Mouse (Mus musculus): Measurements from ENCODE around the gene Numa1. TPM values are rescaled to one million over a fixed set of nuclear protein-coding genes. Genes with fewer than 3 reads are reported as not detected.
"Not testable (repeated sequence)": the region's sequence is repeated elsewhere in the genome, so short reads cannot be mapped to it uniquely, and the experiment has no call there.

Gene Numa1
- polyA plus RNA-seq, 1 experiment from 2014 or later = 66.2 TPM

GRCm38 (mm10) chr7:101906696-101907095, 27.2 kb upstream of the Numa1 start:
- peaks cover 32% of the 10 kb centered on the region for H3K4me1 ChIP-seq
- no peak for ATAC-seq
- WGBS = 83% methylated on average over 8 of the region's 8 CpGs
- H3K4me2 ChIP-seq = peak overlapping the region; percentile 77
- peak overlapping the region; percentile 84 for H3K4me3 ChIP-seq
- H3K9ac ChIP-seq = peak overlapping the region; percentile 91
- peaks cover 42% of the 10 kb centered on the region for H3K36me3 ChIP-seq (ENCODE audit: poor library complexity, severe bottlenecking)
- no peak overlapping the region for H3K27ac ChIP-seq
- no peaks in the 10 kb centered on the region for H3K27me3 ChIP-seq
- peaks cover 5% of the 10 kb centered on the region; the same call in 1 of the 2 replicates for H3K9me3 ChIP-seq (replicated peaks)

- peak overlapping the region; percentile 17; the same call in 1 of the 2 replicates for H3K9ac ChIP-seq
- H3K4me1 ChIP-seq = peaks cover 32% of the 10 kb centered on the region
- H3K4me2 ChIP-seq = no peak overlapping the region
- 87% methylated on average over 4 of the region's 4 CpGs for WGBS
- no peaks in the 10 kb centered on the region for H3K9me3 ChIP-seq (replicated peaks)
- no peak overlapping the region for H3K4me3 ChIP-seq
- no peak for ATAC-seq
- H3K27ac ChIP-seq = no peak overlapping the region
- no peaks in the 10 kb centered on the region for H3K27me3 ChIP-seq
- peaks cover 46% of the 10 kb centered on the region for H3K36me3 ChIP-seq (ENCODE audit: poor library complexity, severe bottlenecking)
Observed at GRCm38 (mm10) chr7:101908367-101908766, 25.5 kb upstream of the Numa1 start.

- Histone ChIP-seq H3K4me1 (peaks cover 28% of the 10 kb centered on the region), H3K36me3 (ENCODE audit: poor library complexity, severe bottlenecking) (peaks cover 61% of the 10 kb centered on the region), H3K4me3 (no peak overlapping the region), H3K27ac (no peak overlapping the region), H3K9ac (no peak overlapping the region), H3K27me3 (no peaks in the 10 kb centered on the region), H3K9me3 (replicated peaks) (no peaks in the 10 kb centered on the region), H3K4me2 (no peak overlapping the region)
- ATAC-seq = no peak
- WGBS = 91% methylated on average over 4 of the region's 4 CpGs
Observed at GRCm38 (mm10) chr7:101910138-101910537, 23.8 kb upstream of the Numa1 start.

DNA sequence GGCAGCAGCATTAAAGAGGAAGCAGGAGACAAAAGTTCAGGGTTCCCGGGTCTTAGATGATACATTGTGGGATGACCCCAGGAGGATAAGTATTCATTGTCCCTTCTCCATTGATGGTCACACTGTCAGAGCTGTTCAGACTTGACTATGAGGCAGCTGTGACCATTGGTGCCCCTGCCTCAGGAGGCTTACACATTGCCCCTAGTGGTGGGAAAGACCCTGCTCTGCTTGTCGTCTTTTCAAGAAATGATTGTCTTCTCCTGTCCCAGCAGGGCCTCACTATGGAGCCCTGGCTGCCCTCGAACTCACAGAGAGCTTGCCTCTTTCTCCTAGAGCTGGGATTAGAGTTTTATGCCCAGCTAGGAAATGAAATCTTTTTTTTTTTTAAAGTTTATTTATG, 21.9 kb upstream of the Numa1 start:
- H3K27ac ChIP-seq = no peak overlapping the region
- H3K36me3 ChIP-seq (ENCODE audit: poor library complexity, severe bottlenecking) = peaks cover 61% of the 10 kb centered on the region
- no peaks in the 10 kb centered on the region for H3K27me3 ChIP-seq
- ATAC-seq = no peak
- H3K9me3 ChIP-seq (replicated peaks) = no peaks in the 10 kb centered on the region
- no peak overlapping the region for H3K9ac ChIP-seq
- H3K4me3 ChIP-seq = no peak overlapping the region
- WGBS = 57% methylated on average over 3 of the region's 3 CpGs
- peaks cover 17% of the 10 kb centered on the region for H3K4me1 ChIP-seq
- no peak overlapping the region for H3K4me2 ChIP-seq

- Histone ChIP-seq H3K4me3 (no peak overlapping the region), H3K9me3 (replicated peaks) (no peaks in the 10 kb centered on the region), H3K27me3 (no peaks in the 10 kb centered on the region), H3K4me2 (no peak overlapping the region), H3K27ac (no peak overlapping the region), H3K4me1 (no peaks in the 10 kb centered on the region), H3K9ac (no peak overlapping the region), H3K36me3 (ENCODE audit: poor library complexity, severe bottlenecking) (peaks cover 17% of the 10 kb centered on the region)
- 17% methylated on average over 1 of the region's 1 CpGs for WGBS
- ATAC-seq = peak; percentile 81
Observed at GRCm38 (mm10) chr7:101918071-101918470, 15.8 kb upstream of the Numa1 start.

DNA sequence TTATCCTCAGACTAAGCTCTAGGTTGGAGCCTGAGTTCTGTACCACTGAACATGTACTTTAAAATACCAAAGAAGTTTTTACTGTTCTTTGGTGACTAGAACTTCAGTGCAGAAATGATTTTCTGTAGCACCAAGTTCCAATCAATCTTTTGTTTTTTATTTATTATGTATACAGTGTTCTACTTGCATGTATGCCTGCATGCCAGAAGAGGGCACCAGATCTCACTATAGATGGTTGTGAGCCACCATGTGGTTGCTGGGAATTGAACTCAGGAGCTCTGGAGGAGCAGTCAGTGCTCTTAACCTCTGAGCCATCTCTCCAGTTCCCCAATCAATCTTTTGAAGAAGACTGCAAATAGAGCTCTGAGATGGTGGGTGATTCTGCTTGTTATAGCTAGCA, 8.0 kb upstream of the Numa1 start:
- not testable (repeated sequence) for H3K27me3 ChIP-seq; H3K4me1 ChIP-seq; H3K27ac ChIP-seq; ATAC-seq; H3K4me3 ChIP-seq; H3K36me3 ChIP-seq (ENCODE audit: poor library complexity, severe bottlenecking); H3K4me2 ChIP-seq; H3K9ac ChIP-seq; H3K9me3 ChIP-seq (replicated peaks)

- ATAC-seq = no peak
- peaks cover 8% of the 10 kb centered on the region for H3K4me1 ChIP-seq
- H3K4me2 ChIP-seq = no peak overlapping the region
- WGBS = 95% methylated on average over 3 of the region's 3 CpGs
- no peaks in the 10 kb centered on the region for H3K9me3 ChIP-seq (replicated peaks)
- H3K4me3 ChIP-seq = no peak overlapping the region
- H3K9ac ChIP-seq = no peak overlapping the region
- no peaks in the 10 kb centered on the region for H3K36me3 ChIP-seq (ENCODE audit: poor library complexity, severe bottlenecking)
- H3K27ac ChIP-seq = no peak overlapping the region
- H3K27me3 ChIP-seq = no peaks in the 10 kb centered on the region
Observed at GRCm38 (mm10) chr7:101928093-101928492, 5.8 kb upstream of the Numa1 start.

DNA sequence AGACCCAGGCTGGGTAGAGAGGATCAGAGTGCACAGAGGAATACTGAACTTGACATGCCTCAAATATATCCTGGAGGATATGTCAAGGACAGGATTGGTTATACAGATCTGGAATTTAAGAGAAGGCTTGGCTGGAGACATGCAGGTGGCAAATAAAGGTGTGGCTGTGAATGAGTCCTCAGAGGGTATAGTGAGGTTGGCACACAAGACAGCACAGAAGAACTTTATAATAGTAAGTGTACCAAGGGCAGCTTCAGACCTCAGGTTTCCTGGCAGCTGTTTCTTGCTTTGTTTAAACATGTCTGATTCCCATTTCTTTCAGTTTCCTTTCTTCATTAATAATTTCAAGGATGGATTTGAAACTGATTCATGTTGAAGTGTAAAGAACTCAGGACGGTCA, 1.4 kb upstream of the Numa1 start:
- peak overlapping the region; percentile 77 for H3K4me2 ChIP-seq
- 92% methylated on average over 1 of the region's 1 CpGs for WGBS
- no peak overlapping the region for H3K27ac ChIP-seq
- no peaks in the 10 kb centered on the region for H3K36me3 ChIP-seq (ENCODE audit: poor library complexity, severe bottlenecking)
- ATAC-seq = no peak
- no peak overlapping the region for H3K9ac ChIP-seq
- no peaks in the 10 kb centered on the region for H3K9me3 ChIP-seq (replicated peaks)
- peak overlapping the region; percentile 89; the same call in 1 of the 2 replicates for H3K4me3 ChIP-seq
- no peaks in the 10 kb centered on the region for H3K27me3 ChIP-seq
- H3K4me1 ChIP-seq = peaks cover 28% of the 10 kb centered on the region

- 8% methylated on average over 15 of the region's 15 CpGs for whole genome bisulfite sequencing
- Histone ChIP-seq H3K36me3 (ENCODE audit: poor library complexity, severe bottlenecking) (no peaks in the 10 kb centered on the region), H3K4me3 (peak overlapping the region; percentile 89), H3K27me3 (no peaks in the 10 kb centered on the region), H3K4me1 (peaks cover 28% of the 10 kb centered on the region), H3K4me2 (peak overlapping the region; percentile 77), H3K9ac (peak overlapping the region; percentile 85), H3K9me3 (replicated peaks) (no peaks in the 10 kb centered on the region), H3K27ac (no peak overlapping the region)
- peak; percentile 36 for ATAC-seq
Observed at GRCm38 (mm10) chr7:101933300-101933699, 611 bp upstream of the Numa1 start.

GRCm38 (mm10) chr7:101935957-101936356, 2.0 kb downstream of the Numa1 start:
- Histone ChIP-seq H3K9ac (no peak overlapping the region), H3K4me3 (no peak overlapping the region), H3K4me1 (peaks cover 28% of the 10 kb centered on the region), H3K36me3 (ENCODE audit: poor library complexity, severe bottlenecking) (0 out of 2 replicates have a peak, but pooled peaks cover 4% of the 10 kb centered on the region), H3K9me3 (replicated peaks) (no peaks in the 10 kb centered on the region), H3K27ac (no peak overlapping the region), H3K4me2 (peak overlapping the region; percentile 77), H3K27me3 (no peaks in the 10 kb centered on the region)
- WGBS = 96% methylated on average over 4 of the region's 4 CpGs
- ATAC-seq = no peak

DNA sequence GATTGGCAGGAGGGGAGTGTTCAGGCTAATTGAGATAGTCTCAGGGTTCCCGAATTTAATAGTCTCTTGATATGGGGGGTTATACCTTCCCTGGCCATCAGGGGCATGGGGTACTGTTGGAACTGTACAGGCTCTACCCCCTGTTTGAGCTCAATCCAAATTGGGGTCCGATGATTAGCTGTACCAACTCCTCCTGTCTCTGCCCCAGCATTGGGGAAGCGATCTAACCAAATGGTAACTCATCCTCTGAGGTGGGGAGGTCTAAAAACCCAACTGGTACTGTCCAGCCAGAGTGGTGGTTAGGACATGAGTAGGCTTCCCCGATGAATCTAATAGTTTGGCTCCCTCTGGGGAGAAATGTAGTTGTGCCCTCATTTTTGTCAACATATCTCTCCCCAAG, 3.1 kb downstream of the Numa1 start:
- no peak overlapping the region for H3K4me2 ChIP-seq
- no peak overlapping the region for H3K9ac ChIP-seq
- H3K27ac ChIP-seq = no peak overlapping the region
- WGBS = 92% methylated on average over 4 of the region's 4 CpGs
- no peak for ATAC-seq
- H3K27me3 ChIP-seq = no peaks in the 10 kb centered on the region
- 0 out of 2 replicates have a peak, but pooled peaks cover 4% of the 10 kb centered on the region for H3K36me3 ChIP-seq (ENCODE audit: poor library complexity, severe bottlenecking)
- H3K9me3 ChIP-seq (replicated peaks) = no peaks in the 10 kb centered on the region
- peaks cover 28% of the 10 kb centered on the region for H3K4me1 ChIP-seq
- H3K4me3 ChIP-seq = no peak overlapping the region

DNA sequence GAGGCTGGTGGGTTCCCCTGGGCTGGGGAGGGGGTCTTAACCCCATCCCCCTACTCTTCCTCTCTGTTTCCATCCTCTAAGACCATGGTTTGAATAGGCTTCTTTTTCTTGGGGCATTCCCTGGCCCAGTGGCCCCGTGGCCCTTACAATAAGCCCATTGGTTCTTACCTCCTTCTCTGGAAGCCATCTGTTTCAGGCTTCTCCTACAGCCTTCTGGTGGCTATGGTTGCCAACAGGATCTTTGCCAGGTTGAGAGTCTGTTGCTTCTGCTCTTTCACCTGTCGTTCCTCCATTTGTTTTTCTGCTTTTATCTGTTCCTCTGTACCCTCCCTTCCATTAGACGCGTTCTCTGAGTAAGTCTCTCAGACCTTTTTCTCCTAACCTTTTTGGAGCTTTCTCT, 3.7 kb downstream of the Numa1 start:
- H3K4me1 ChIP-seq = peaks cover 25% of the 10 kb centered on the region
- no peaks in the 10 kb centered on the region for H3K27me3 ChIP-seq
- 0 out of 2 replicates have a peak, but pooled peaks cover 4% of the 10 kb centered on the region for H3K36me3 ChIP-seq (ENCODE audit: poor library complexity, severe bottlenecking)
- no peak for ATAC-seq
- H3K9me3 ChIP-seq (replicated peaks) = no peaks in the 10 kb centered on the region
- no peak overlapping the region for H3K4me2 ChIP-seq
- H3K4me3 ChIP-seq = no peak overlapping the region
- no peak overlapping the region for H3K9ac ChIP-seq
- WGBS = 98% methylated on average over 4 of the region's 4 CpGs
- H3K27ac ChIP-seq = no peak overlapping the region

GRCm38 (mm10) chr7:101938348-101938747, 4.4 kb downstream of the Numa1 start:
- WGBS = 85% methylated on average over 2 of the region's 2 CpGs
- no peak overlapping the region for H3K27ac ChIP-seq
- 0 out of 2 replicates have a peak, but pooled peaks cover 4% of the 10 kb centered on the region for H3K36me3 ChIP-seq (ENCODE audit: poor library complexity, severe bottlenecking)
- H3K4me3 ChIP-seq = no peak overlapping the region
- H3K4me1 ChIP-seq = peaks cover 18% of the 10 kb centered on the region
- no peak overlapping the region for H3K4me2 ChIP-seq
- H3K9ac ChIP-seq = no peak overlapping the region
- H3K27me3 ChIP-seq = no peaks in the 10 kb centered on the region
- ATAC-seq = no peak
- H3K9me3 ChIP-seq (replicated peaks) = no peaks in the 10 kb centered on the region

Measured in forebrain, embryonic 13.5 days (tissue).